Mouse (Mus musculus): Measurements from ENCODE around the gene Sptan1. TPM values are rescaled to one million over a fixed set of nuclear protein-coding genes. Genes with fewer than 3 reads are reported as not detected.

Gene Sptan1
- polyA plus RNA-seq, 1 experiment: 235 TPM

DNA sequence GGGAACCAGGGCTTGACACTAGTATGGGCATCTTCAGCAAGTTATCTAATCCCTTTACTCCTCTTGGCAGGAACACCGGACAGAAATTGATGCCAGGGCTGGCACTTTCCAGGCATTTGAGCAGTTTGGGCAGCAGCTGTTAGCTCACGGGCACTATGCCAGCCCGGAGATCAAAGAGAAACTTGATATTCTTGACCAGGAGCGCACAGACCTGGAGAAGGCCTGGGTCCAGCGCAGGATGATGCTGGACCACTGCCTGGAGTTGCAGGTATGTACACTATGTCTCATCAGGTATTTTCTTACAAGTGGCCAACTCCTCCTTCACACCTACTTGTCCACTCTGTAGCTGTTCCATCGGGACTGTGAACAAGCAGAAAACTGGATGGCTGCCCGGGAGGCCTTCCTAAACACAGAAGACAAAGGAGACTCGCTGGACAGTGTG lies 45.5 kb downstream of the Sptan1 start:
- H3K9me3 ChIP-seq (replicated peaks; ENCODE audit: control insufficient read depth, insufficient read depth, low read length, poor library complexity, severe bottlenecking): no peaks in the 10 kb centered on the region
- H3K4me1 ChIP-seq (ENCODE audit: control insufficient read depth, insufficient read depth, low read length): no peaks in the 10 kb centered on the region
- H3K9ac ChIP-seq (ENCODE audit: low read depth, poor library complexity, severe bottlenecking): no peak overlapping the region
- no peak overlapping the region for H3K4me3 ChIP-seq (ENCODE audit: low read depth, low read length)
- H3K27me3 ChIP-seq (ENCODE audit: control insufficient read depth, insufficient read depth, low read length, poor library complexity, severe bottlenecking): no peaks in the 10 kb centered on the region
- TF ChIP-seq CTCF (IDR thresholded peaks at IDR 0.05; ENCODE audit: low read depth, low read length) (no peak), POLR2A (IDR thresholded peaks at IDR 0.05; ENCODE audit: insufficient read depth, low read length) (no peak), EP300 (IDR thresholded peaks at IDR 0.05; ENCODE audit: insufficient read depth, low read depth, low read length) (no peak)
- no peak overlapping the region for H3K27ac ChIP-seq (ENCODE audit: insufficient read depth, low read length)
- peaks cover 67% of the 10 kb centered on the region for H3K36me3 ChIP-seq (ENCODE audit: control insufficient read depth, insufficient read depth, low read length, poor library complexity, severe bottlenecking)

DNA sequence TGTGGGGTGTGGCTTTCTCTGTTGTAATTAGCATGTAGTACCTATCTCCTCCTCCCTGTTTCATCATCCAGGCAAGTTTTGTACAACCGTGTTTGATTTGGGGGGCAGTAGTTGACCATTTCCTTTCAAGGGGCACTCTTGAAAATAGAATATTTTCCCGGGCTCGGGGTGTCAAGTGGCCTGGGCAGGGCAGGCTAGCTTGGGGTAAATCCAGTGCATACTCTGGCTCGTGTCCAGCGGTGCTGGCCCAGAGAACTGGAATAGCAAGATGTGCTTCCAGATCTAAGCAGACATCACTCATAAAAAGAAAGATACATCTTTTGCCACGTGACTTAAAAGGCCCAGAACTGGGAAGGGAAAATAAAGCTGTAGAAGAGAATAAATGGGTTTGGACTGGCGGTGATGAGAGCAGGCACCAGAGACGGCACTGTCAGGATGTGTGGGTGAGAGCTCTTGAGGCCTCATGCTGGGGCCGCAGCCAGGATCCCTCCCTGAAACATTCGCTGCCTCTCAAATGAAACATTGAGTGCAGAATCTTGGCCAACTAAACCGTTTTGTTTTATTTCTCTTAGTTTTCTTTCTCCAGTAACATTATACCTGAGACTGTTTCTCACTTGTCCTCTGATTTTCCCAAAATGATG lies 49.1 kb downstream of the Sptan1 start:
- Histone ChIP-seq H3K27me3 (ENCODE audit: control insufficient read depth, insufficient read depth, low read length, poor library complexity, severe bottlenecking) (no peaks in the 10 kb centered on the region), H3K27ac (ENCODE audit: insufficient read depth, low read length) (no peak overlapping the region), H3K4me3 (ENCODE audit: low read depth, low read length) (no peak overlapping the region), H3K9ac (ENCODE audit: low read depth, poor library complexity, severe bottlenecking) (no peak overlapping the region), H3K4me1 (ENCODE audit: control insufficient read depth, insufficient read depth, low read length) (no peaks in the 10 kb centered on the region), H3K36me3 (ENCODE audit: control insufficient read depth, insufficient read depth, low read length, poor library complexity, severe bottlenecking) (peaks cover 66% of the 10 kb centered on the region), H3K9me3 (replicated peaks; ENCODE audit: control insufficient read depth, insufficient read depth, low read length, poor library complexity, severe bottlenecking) (no peaks in the 10 kb centered on the region)
- TF ChIP-seq POLR2A (IDR thresholded peaks at IDR 0.05; ENCODE audit: insufficient read depth, low read length) (no peak), EP300 (IDR thresholded peaks at IDR 0.05; ENCODE audit: insufficient read depth, low read depth, low read length) (no peak), CTCF (IDR thresholded peaks at IDR 0.05; ENCODE audit: low read depth, low read length) (no peak)

DNA sequence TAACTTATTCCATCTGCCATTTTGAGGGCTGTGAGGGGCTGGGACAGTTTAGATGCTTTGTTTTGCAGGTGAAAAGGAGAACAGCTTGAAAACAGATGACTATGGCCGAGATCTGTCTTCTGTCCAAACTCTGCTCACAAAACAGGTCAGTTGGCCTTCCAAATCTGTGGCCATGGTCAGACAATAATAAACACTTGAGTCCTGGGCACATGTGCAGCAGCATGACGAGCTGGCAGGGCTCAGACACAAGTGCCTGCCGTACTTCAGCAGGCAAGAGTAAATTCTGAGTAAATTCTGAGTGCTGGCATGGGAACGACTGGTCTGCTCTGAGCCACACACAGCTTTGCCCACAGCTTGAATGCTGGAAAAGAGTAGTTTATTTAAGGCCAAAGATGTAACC lies 60.1 kb downstream of the Sptan1 start:
- Histone ChIP-seq H3K36me3 (ENCODE audit: control insufficient read depth, insufficient read depth, low read length, poor library complexity, severe bottlenecking) (peaks cover 48% of the 10 kb centered on the region), H3K9me3 (replicated peaks; ENCODE audit: control insufficient read depth, insufficient read depth, low read length, poor library complexity, severe bottlenecking) (no peaks in the 10 kb centered on the region)

DNA sequence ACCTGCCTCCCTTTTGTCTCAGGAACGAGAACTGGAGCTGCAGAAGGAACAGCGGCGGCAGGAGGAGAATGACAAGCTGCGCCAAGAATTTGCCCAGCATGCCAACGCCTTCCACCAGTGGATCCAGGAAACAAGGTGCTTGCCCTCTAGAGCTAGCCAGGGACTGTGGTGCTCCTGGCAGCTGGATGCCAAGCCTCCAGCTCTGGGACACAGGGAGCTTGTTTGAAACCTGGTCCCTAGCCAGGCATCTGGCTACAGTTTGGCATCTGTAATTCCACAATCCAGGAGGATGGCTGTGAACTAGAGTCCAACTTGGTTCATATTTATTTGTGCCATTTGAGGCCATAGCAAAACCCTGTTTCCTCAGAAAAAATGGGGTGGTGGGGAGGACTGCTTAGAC lies 61.6 kb downstream of the Sptan1 start:
- Histone ChIP-seq H3K9ac (ENCODE audit: low read depth, poor library complexity, severe bottlenecking) (no peak overlapping the region), H3K4me1 (ENCODE audit: control insufficient read depth, insufficient read depth, low read length) (no peaks in the 10 kb centered on the region), H3K27me3 (ENCODE audit: control insufficient read depth, insufficient read depth, low read length, poor library complexity, severe bottlenecking) (no peaks in the 10 kb centered on the region), H3K4me3 (ENCODE audit: low read depth, low read length) (no peak overlapping the region), H3K9me3 (replicated peaks; ENCODE audit: control insufficient read depth, insufficient read depth, low read length, poor library complexity, severe bottlenecking) (no peaks in the 10 kb centered on the region), H3K36me3 (ENCODE audit: control insufficient read depth, insufficient read depth, low read length, poor library complexity, severe bottlenecking) (peaks cover 49% of the 10 kb centered on the region), H3K27ac (ENCODE audit: insufficient read depth, low read length) (no peak overlapping the region)
- TF ChIP-seq CTCF (IDR thresholded peaks at IDR 0.05; ENCODE audit: low read depth, low read length) (no peak), EP300 (IDR thresholded peaks at IDR 0.05; ENCODE audit: insufficient read depth, low read depth, low read length) (no peak), POLR2A (IDR thresholded peaks at IDR 0.05; ENCODE audit: insufficient read depth, low read length) (no peak)

More for the DNA sequence above, 60.1 kb downstream of the Sptan1 start:
- Histone ChIP-seq H3K4me3 (ENCODE audit: low read depth, low read length) (no peak overlapping the region), H3K27ac (ENCODE audit: insufficient read depth, low read length) (no peak overlapping the region), H3K27me3 (ENCODE audit: control insufficient read depth, insufficient read depth, low read length, poor library complexity, severe bottlenecking) (no peaks in the 10 kb centered on the region), H3K9ac (ENCODE audit: low read depth, poor library complexity, severe bottlenecking) (no peak overlapping the region), H3K4me1 (ENCODE audit: control insufficient read depth, insufficient read depth, low read length) (no peaks in the 10 kb centered on the region)
- no peak for TF ChIP-seq EP300 (IDR thresholded peaks at IDR 0.05; ENCODE audit: insufficient read depth, low read depth, low read length)
- TF ChIP-seq CTCF (IDR thresholded peaks at IDR 0.05; ENCODE audit: low read depth, low read length): no peak
- no peak for TF ChIP-seq POLR2A (IDR thresholded peaks at IDR 0.05; ENCODE audit: insufficient read depth, low read length)

DNA sequence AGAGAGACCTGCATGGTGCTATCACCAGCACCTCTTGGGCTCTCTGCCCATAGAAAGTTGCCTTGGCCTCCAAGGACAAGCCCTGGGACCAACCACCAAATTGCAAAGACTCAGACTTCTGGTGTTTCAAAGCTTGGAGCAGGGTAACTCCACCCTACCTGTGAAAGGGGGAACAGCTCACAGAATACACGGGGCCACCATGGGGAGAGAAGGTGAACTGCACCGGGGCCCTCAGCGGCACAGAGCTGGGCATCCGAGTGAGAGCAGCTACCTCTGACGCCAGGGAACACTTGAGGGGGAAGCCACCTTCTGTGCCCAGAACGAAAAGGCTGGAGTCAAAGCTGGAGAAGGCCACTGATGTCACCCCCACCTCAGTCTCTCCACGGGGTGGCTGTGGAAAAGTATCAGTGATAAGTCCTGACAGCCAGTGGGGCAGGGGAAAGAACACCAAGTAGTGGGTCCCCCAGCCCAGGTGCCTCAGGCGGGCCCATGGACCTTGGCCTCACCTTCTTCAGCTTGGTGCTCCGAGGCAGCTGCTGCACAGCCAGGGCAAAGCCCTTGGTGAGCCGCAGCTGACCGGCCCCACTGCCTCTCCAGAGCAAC lies 67.0 kb downstream of the Sptan1 start:
- Histone ChIP-seq H3K9me3 (replicated peaks; ENCODE audit: control insufficient read depth, insufficient read depth, low read length, poor library complexity, severe bottlenecking) (no peaks in the 10 kb centered on the region), H3K27ac (ENCODE audit: insufficient read depth, low read length) (no peak overlapping the region), H3K4me3 (ENCODE audit: low read depth, low read length) (no peak overlapping the region), H3K9ac (ENCODE audit: low read depth, poor library complexity, severe bottlenecking) (no peak overlapping the region), H3K36me3 (ENCODE audit: control insufficient read depth, insufficient read depth, low read length, poor library complexity, severe bottlenecking) (peaks cover 19% of the 10 kb centered on the region), H3K27me3 (ENCODE audit: control insufficient read depth, insufficient read depth, low read length, poor library complexity, severe bottlenecking) (no peaks in the 10 kb centered on the region), H3K4me1 (ENCODE audit: control insufficient read depth, insufficient read depth, low read length) (no peaks in the 10 kb centered on the region)
- TF ChIP-seq CTCF (IDR thresholded peaks at IDR 0.05; ENCODE audit: low read depth, low read length) (peak; percentile 23), POLR2A (IDR thresholded peaks at IDR 0.05; ENCODE audit: insufficient read depth, low read length) (no peak)

DNA sequence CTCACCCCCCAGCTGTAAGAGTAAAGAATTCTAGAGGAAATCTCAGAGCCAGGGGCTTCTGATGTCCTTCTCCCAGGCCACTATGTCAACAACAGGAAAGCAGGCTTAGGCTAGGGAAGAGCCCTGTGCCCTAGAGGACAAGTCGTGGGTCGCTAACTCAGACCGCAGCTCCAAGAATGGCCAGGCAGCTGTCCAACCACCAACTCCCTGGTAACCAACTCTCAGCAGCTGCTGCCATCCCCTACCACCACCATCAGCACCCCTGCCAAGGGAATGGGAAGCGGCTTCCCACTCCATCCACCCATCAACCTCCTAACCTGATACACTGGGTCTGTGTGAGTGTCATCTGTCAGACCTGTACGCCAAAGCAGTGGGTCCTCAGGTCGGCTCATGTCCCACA lies 67.6 kb downstream of the Sptan1 start:
- Histone ChIP-seq H3K27ac (ENCODE audit: insufficient read depth, low read length) (no peak overlapping the region), H3K27me3 (ENCODE audit: control insufficient read depth, insufficient read depth, low read length, poor library complexity, severe bottlenecking) (no peaks in the 10 kb centered on the region), H3K36me3 (ENCODE audit: control insufficient read depth, insufficient read depth, low read length, poor library complexity, severe bottlenecking) (peaks cover 19% of the 10 kb centered on the region), H3K4me3 (ENCODE audit: low read depth, low read length) (no peak overlapping the region), H3K9me3 (replicated peaks; ENCODE audit: control insufficient read depth, insufficient read depth, low read length, poor library complexity, severe bottlenecking) (no peaks in the 10 kb centered on the region), H3K4me1 (ENCODE audit: control insufficient read depth, insufficient read depth, low read length) (no peaks in the 10 kb centered on the region), H3K9ac (ENCODE audit: low read depth, poor library complexity, severe bottlenecking) (no peak overlapping the region)
- no peak for TF ChIP-seq CTCF (IDR thresholded peaks at IDR 0.05; ENCODE audit: low read depth, low read length)
- no peak for TF ChIP-seq POLR2A (IDR thresholded peaks at IDR 0.05; ENCODE audit: insufficient read depth, low read length)
- no peak for TF ChIP-seq EP300 (IDR thresholded peaks at IDR 0.05; ENCODE audit: insufficient read depth, low read depth, low read length)
